Mouse (Mus musculus) frontal cortex, postnatal 14 days (tissue): ENCODE results near the gene Acat3.
A peak's percentile ranks its signal among the peaks of the same experiment; 100 is the strongest.
"Not testable (repeated sequence)": the region's sequence is repeated elsewhere in the genome, so short reads cannot be mapped to it uniquely, and the experiment has no call there.

Experiments
- DNase-seq, 2 experiments: peaks; one replicate each; pipeline ENCODE4 v3.0.0; 2022; ENCODE audit warnings: low spot score in 2 of 2

Gene Acat3

DNA sequence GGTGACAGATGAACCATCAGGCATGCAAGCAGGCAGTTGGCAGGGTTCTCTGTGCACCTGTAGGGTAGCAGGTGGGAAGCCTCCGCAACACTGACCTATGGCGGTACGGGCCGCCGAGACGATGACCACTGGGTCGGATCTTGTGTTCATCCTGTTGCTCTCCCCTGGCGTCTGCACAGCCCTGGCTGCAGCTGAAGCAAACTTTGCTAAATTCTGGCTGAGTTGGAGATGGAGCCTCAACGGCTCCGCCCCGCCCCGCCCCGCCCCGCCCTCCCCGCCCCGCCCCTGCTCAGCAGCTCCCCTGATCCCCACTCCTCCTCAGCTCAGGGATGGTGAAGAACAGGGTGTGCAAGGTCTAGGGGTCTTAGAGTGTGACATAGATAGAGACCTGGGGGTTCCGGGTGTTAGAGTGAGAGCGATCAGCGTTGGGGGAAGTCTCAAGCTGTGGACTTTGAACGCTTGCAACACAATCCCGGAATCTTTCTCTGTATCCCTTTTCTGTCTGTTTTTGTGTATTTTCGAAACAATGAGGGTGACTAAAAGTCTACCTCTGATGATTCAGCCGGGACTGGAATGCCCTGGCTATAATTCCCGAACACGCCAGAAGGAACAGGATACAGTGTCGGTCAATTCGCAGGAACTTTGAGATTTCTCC, at the start of gene Acat3:
Gene Acat3 (minus strand): TSS at position 450 of the 655 bp plus-strand sequence.
- no peak for DNase-seq

DNA sequence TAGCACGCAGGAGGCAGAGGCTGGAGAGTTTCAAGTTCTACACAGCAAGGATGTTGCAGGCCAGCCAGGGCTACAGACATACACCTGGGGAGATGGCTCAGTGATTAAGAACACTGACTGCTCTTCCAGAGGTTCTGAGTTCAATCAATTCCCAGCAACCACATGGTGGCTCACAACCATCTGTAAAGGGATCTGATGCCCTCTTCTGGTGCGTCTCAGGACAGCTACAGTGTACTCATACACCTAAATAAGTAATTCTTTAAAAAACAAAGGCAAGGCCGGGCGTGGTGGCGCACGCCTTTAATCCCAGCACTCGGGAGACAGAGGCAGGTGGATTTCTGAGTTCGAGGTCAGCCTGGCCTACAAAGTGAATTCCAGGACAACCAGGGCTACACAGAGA, 47.7 kb upstream of the Acat3 start:
- not testable (repeated sequence) for DNase-seq

DNA sequence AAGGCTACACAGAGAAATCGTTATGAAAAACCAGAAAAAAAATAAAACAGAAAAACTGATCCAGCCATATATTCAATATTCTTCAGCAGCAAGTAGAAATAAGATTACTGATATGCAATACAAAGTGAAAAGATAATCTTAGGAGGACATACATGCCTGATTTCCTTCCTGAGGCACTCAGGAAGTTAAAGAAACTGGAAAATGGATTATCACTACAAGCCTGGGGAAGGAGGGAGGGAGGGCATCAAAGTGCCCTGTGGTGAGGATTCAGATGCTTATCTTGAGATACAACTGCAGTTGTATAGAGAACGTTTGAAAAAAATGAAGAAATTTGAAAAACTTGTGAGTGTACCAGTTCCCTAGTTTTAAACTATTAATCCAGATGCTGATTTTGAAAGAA, 43.6 kb upstream of the Acat3 start:
- no peak for DNase-seq

DNA sequence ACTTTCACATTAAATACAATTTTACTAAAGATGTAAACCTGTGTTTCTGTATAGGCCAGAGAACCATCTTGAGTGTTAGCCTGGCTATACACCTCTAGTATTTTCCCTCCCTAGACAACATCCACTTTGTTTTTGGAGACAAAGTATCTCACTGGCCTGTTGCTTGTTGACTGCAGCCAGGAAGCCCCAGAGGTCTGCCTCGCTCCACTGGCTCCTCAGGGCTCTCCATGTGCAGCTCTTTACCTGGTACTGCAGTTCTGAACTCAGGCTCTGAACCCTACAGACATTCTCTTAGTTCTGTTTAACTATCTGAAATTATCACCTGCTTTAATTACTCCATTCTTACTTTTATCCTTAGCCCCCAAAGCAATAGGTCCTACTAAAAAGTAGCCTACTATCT, 38.1 kb upstream of the Acat3 start:
- no peak for DNase-seq

DNA sequence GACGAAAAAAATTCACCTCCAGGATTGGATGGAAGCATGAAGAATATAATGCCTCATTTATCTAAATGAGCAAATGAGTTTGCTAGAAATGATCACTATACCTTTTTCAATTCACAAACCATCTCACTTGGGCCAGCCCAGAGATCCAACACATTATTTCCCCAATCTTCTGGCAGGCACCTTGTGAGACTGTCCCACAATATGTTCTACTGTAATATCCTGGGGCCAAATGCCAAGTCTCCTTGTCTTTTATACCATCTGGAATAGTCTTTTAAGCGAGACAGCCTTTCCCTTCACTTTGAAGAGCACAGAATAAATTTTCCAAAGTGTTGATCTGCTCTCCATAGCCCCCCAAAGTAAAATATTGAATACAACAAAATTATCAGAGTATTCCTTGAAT, 33.5 kb upstream of the Acat3 start:
- no peak for DNase-seq

DNA sequence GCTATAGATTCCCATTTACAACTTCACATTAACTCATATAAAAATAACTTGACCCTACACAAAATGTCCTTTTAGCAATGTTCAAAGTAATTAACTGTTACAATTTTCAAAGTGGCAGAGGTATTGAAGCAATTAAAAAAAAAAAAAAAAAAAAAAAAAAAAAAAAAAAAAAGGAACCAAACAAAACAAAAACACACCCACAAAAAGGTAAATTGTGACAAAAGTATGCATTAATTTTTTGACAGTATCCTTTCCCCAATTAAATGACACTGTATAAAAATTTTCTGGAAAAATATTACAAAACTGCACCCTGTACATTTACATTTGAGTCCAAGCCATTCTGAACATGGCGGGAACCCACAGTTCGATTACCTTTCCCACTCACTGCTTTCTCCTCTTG, 26.8 kb upstream of the Acat3 start:
- no peak for DNase-seq

DNA sequence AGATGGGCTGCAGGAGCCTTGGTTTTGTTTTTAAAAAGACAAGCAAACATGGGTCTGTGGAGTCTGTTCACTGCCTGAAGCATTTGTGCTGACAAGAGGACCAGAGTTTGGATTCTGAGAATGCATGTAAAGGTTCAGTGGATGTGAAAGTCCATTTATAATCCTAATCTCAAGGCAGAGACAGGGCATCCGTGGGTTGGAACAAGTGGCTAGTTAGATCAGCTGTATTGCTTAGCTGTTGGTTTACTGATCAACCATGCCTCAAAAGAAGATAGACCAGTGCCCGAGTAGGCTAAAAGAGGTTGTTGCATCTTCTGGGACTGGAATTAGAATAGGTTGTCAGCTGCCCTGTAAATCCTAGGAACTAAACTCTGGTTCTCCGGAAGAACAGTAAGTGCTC, 23.1 kb upstream of the Acat3 start:
- DNase-seq = no peak

DNA sequence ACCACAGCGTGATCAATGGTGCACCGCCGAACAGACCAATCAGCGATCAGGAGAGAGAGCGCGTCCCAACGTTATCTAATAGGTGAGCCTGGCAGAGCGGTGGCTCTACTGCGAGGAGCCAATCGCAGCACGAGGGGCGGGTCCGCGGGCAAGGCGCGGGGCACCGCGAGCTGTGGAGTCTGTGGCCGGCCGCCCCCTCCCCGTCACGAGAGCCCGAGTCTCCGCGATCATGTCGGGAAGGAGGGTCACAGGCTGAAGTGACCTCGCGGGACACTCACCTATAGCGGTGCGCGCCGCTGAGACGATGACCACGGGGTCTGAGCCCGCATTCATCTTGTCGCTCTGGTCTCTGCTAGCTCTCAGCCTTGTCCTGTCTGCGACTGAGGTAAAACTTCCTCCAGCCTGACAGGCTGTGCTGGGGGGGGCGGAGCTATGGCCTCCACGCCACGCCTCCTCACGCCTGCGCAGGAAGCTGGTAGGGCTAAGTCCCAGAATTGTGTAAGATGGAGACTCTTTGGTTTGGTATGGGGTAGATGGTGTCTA, 20.0 kb upstream of the Acat3 start, which contains the start of gene Acat2:
Gene Acat2 (minus strand): TSS at position 417 of the 543 bp plus-strand sequence.
- peak; percentile 93 for DNase-seq

DNA sequence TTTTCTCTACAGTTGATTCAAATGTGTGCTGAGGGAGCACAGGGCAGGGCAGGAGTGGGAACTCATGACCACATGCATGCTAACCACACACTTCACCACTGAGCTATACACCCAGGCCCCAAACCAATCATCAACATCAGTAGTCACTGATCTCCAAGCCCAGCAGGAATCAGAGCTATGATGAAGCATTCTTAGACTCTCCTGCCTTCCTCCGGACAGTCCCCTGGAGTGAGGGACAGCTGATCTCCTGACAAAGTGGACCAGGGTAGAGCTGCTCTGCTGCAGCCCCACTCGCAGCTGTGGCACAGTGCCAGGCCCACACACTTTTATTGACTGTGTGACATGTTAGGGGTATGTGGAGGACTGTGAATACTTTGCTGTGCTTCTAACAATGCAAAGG, 19.0 kb upstream of the Acat3 start:
- not testable (repeated sequence) for DNase-seq

DNA sequence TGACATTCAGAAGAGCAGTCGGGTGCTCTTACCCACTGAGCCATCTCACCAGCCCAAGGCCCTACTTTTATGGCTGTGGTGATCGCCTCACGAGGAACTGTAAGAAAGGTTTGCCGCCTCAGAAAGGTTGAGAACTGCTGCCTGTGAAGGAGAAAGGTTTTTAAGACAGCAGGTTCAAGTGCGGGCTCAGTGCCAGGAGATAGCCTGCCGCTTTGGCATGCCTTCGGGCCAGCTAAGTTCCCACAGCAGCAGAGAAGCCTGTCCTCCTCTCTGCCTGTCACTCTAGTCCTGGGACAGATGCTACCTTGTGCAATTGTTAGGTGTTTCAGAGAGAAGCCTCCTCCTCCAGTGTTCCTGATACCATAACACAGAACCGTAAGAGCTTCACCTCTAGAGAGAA, 16.3 kb upstream of the Acat3 start:
- no peak for DNase-seq

DNA sequence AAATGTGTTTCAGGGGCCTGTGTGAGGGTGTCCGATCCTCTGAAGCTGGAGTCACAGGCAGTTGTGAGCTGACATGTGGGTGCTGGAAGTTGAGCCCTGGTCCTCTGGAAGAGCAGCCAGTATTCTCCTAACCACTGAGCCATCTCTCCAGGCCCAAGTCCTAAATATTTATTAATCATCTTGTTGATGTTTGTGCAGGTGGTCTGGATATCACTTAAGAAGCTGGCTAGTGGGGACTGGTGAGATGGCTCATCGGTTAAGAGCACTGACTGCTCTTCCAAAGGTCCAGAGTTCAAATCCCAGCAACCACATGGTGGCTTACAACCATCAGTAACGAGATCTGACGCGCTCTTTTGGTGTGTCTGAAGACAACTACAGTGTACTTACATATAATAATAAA, 9.3 kb upstream of the Acat3 start:
- DNase-seq = no peak

DNA sequence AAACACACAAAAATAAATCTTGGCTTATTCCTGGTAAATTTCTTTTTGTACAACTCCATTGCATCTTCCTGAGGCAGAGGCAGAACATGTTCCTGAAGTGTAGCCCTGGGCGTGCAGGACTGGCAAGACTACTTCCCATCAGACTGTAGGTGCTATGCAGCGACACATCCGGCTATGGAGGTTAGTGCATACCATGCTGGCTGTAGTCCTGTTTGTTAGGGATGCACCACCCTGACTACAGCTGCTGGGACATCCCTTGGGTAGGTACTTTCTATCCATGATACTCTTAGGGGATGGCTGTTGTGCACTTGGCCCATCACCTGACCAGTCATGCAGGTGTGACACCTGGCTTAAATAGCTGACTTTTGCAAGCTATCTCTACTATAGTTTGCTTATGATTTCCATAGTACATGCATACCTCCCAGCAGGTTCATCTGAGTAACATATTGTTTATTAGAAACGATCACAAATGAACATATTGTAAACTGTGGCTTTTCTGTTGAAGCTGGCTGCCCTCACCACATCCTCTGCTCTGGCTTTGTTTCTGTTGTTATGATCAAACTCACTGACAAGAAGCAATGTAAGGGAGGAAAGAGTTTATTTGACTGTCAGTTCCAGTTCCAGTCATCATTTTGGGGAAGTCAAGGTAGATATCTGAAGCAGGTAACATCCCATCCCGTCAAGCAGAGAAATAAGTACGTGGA, 2.2 kb upstream of the Acat3 start:
- DNase-seq = no peak

DNA sequence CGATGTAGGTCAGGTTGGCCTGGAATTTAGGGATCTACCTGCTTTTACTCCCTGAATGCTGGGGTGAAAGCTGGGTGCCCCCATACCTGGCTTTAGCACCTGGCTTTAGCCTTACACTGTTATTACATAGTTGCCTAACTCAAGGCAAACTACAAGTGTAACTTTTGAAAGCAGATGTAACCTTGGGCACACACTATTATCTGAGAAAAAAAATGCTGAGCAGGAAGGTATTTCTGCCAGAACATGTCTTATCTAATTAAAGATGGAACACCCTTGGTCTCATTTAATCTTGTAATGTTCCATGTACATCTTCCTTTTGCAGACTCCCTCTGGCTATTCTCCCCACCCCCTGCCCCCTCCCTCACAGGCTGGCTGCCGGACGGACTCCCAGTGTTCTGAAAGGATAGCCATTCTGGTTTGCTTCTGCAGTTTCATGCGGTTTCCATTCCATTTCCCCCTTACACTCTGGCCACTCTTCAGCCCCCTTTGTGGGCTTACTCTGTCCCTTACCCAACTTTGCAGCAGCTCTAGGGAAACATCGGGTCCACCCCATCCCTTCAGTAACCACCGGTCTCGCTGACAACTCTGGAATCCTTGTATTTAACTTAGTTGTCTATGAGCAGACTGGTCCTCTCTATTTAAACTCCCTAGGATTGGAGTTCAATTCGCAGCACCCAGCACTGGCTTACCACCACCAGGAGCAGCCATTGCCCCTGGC, 1.3 kb upstream of the Acat3 start:
- no peak for DNase-seq

DNA sequence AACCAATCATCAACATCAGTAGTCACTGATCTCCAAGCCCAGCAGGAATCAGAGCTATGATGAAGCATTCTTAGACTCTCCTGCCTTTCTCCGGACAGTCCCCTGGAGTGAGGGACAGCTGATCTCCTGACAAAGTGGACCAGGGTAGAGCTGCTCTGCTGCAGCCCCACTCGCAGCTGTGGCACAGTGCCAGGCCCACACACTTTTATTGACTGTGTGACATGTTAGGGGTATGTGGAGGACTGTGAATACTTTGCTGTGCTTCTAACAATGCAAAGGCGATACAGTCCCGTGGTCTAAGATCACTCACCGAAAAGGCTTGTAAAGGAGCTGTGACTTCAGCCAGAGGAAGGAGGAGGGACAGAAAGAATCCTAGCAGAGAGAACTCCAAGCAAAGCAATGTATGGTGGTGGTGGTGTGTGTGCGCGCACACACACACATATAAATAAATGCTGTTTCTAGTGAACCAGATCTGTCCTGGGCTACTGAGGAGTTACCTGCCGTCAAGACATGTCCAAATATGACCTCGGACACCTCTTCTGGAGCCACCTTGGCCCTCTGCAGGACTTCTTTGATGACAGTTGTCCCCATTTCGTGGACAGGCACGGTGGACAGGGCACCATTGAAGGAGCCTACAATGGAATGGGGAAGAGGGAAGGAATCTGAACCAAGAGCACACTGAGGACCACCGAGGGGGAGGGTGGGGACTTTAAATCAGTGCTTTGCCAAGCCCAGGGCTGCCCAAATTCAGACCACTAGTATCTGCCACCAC, 837 bp downstream of the Acat3 start:
- DNase-seq = not testable (repeated sequence)

DNA sequence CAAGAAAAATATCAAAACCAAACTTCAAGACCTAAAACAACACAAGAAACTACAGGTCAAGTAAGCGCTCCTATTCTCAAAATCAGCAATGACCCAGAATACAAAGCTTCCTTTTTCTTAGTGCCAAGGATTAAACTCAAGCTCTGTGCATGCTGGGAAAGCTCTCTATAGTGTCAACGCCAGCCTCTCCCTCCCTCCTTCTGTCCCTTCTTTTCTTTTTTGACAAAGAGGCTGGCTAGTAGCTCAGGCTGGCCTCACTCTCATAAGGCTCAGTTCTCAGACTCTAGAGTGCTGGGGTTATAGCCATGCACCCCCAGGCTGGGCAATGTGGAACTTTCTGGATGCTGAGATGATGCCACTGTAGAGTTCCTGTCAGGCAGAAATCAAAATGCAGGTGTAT, 2.3 kb downstream of the Acat3 start:
- DNase-seq = no peak

DNA sequence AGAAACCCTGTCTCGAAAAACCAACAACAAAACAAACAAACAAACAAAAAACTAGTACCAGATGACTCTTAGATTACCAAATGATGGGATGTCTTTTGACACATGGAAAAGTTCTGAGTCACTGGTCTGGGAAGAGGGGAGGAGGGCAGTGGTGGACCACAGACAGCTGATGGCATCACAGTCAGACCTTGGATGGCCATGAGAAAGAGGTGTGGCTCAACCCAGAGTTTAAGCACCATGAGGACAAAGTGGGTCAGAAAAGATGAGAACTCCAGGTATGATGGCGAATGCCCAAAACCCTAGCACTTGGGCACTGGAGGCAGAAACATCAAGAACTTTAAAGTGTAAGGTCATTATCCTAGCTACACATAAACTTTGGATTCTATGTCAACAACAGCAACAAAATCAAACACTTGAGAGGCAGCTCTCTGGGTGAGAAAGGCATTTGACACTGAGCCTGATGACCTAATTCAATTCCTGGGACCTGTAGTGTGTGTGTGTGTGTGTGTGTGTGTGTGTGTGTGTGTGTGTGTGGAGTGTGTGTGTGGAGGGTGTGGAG, 2.9 kb downstream of the Acat3 start:
- DNase-seq = no peak

DNA sequence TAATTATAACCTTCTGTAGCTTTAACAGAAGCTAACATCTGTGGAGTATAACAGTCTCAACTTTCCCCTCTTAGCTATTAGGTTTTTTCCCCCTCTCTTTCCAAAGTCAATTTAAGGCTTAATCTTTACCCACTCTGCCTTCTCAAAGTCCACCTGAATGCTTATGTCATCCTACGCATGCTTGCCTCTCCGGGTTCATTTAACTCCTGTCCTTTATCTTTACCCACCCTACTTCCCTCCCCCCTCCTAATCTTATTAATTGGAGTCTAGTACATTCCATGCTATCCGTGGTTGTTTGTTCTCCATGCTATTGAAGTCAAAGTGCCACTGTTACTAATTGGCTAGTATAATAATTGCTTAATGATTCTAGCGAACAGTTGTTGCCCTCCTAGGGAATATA, 4.7 kb downstream of the Acat3 start:
- DNase-seq = no peak

DNA sequence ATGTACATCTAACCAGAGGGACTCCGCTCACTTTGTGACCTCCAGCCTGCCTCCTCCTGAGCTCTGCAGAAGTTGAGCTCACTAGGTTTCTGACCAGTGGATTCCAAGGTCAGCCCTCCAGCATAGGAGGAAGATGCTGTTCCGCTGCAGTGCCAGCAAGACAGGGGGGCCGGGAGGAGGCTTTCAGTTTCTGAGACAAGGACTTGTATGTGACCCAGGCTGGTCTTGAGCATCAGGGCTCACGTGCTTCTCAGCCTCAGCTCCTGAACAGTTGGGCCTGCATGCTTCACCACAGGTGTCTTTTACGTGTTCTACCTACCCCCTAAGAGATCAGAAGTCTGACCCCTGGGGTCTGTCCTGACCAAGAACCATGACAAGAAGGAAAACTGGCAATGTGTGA, 8.8 kb downstream of the Acat3 start:
- not testable (repeated sequence) for DNase-seq

DNA sequence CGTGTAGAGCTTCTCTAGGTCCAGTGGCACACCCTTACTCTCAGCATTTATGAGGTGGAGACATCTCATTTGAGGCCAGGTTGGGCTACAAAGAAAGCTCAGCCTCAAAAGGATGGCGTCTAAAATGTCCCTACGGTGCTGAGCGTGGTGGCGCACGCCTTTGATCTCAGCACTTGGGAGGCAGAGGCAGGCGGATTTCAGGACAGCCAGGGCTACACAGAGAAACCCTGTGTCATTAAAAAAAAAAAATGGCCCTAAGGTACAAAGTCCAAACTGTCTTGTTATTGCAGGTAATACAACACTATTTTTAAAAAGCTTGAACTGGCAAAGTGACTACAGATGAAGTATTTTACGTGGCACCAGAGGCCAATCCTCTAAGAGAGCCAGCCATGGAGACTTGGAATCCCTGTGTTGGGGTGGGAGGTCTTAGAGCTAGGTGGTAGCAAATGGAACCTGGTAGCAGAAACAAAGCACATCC, 14.7 kb downstream of the Acat3 start:
- no peak for DNase-seq

DNA sequence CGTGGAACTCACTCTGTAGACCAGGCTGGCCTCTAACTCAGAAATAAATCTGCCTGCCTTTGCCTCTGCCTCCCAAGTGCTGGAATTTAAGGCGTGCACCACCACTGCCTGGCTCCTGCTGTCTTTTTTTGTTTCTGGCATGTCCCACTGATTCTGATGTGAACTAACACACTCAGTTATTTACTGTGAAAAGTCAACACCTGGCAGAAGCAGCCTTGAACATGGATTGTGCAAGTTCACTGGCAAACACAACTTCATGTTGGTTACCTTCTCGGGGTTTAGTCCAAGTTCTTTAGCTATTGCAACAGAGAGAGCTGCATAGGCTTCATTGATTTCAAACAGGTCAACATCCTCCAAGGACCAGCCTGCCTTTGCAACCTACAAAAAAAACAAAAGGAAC, 15.4 kb downstream of the Acat3 start:
- DNase-seq = no peak

DNA sequence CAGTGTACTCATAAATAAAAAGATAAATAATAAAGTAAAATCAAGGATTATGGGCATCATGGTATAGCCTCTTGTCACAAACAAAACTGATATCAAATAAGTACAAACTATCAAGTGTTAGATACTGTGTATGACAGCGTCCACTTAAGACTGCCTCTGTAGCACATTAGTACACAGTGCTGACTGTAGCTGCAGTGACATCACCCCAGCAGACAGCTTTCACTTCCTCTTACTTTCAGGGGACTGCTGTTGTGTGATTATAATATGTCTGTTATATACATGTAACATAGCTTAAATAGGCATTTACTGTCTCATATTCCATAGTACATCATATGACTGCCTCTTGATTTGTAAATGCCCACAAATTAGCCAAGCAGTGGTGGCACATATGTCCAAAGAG, 19.3 kb downstream of the Acat3 start:
- no peak for DNase-seq
